Mouse (Mus musculus): ENCODE measurements around the gene Zfp3. TPM values are rescaled to one million over a fixed set of nuclear protein-coding genes. Genes with fewer than 3 reads are reported as not detected.
A peak's percentile ranks its signal among the peaks of the same experiment; 100 is the strongest.

Zfp3 gene
- 14.2 and 15.0 TPM in 2 replicates for polyA plus RNA-seq (2015; fragmentation: Nextera tagmentation; extraction: Ambion mirVana)

- Histone ChIP-seq H3K36me3 (peaks cover 11% of the 10 kb centered on the region), H3K4me1 (replicated peaks) (peaks cover 20% of the 10 kb centered on the region), H3K27ac (peak within 1 kb of the TSS; percentile 84), H3K4me2 (peak within 1 kb of the TSS; percentile 82), H3K27me3 (no peaks in the 10 kb centered on the region), H3K4me3 (peak within 1 kb of the TSS; percentile 80), H3K9me3 (no peaks in the 10 kb centered on the region), H3K9ac (peak within 1 kb of the TSS; percentile 83)
- WGBS: under 1% methylated on average over 73 of the region's 78 CpGs
- ATAC-seq (ENCODE audit: low FRiP score): peak; percentile 90
Observed at GRCm38 (mm10) chr11:70763936-70764808, at the start of gene Zfp3. Zfp3 (plus strand) TSS chr11:70764209.

GRCm38 (mm10) chr11:70715832-70716231 is 48.2 kb upstream of the Zfp3 start:
- H3K27ac ChIP-seq: no peak overlapping the region
- H3K27me3 ChIP-seq: no peaks in the 10 kb centered on the region
- H3K4me1 ChIP-seq (replicated peaks): no peaks in the 10 kb centered on the region
- no peak overlapping the region for H3K9ac ChIP-seq
- 88% methylated on average over 6 of the region's 6 CpGs for WGBS
- no peak overlapping the region for H3K4me2 ChIP-seq
- H3K36me3 ChIP-seq: peaks cover 80% of the 10 kb centered on the region
- ATAC-seq (ENCODE audit: low FRiP score): no peak
- no peaks in the 10 kb centered on the region for H3K9me3 ChIP-seq
- H3K4me3 ChIP-seq: no peak overlapping the region

- peaks cover 83% of the 10 kb centered on the region for H3K36me3 ChIP-seq
- no peak overlapping the region for H3K27ac ChIP-seq
- H3K9ac ChIP-seq: no peak overlapping the region
- H3K4me3 ChIP-seq: no peak overlapping the region
- ATAC-seq (ENCODE audit: low FRiP score): no peak
- no peaks in the 10 kb centered on the region for H3K4me1 ChIP-seq (replicated peaks)
- H3K27me3 ChIP-seq: no peaks in the 10 kb centered on the region
- 76% methylated on average over 5 of the region's 5 CpGs for WGBS
- H3K4me2 ChIP-seq: no peak overlapping the region
- no peaks in the 10 kb centered on the region for H3K9me3 ChIP-seq
Observed at GRCm38 (mm10) chr11:70718481-70718880, 45.5 kb upstream of the Zfp3 start.

DNA sequence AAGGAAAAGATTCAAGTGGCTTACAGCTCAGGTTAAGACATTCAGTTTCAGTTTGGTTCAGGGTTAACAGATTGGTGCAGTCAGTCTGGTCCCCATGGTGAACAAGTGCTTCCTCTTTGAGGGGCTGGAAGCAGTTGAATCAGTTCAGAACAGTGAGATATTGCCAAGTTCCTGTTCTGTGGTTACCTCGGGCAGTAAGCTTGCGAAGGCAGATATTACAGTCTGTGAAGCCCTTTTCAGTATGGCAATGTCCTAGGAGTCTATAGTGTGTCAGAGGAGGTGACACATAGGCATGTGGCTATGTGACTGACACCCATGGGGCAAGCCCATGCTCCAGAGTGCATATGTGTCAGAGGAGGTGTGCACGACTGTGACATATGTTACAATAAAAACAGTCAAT is 43.4 kb upstream of the Zfp3 start:
- Histone ChIP-seq H3K9ac (no peak overlapping the region), H3K9me3 (no peaks in the 10 kb centered on the region), H3K27ac (no peak overlapping the region), H3K4me2 (no peak overlapping the region), H3K27me3 (no peaks in the 10 kb centered on the region), H3K4me3 (no peak overlapping the region), H3K4me1 (replicated peaks) (no peaks in the 10 kb centered on the region), H3K36me3 (peaks cover 93% of the 10 kb centered on the region)
- 95% methylated on average over 3 of the region's 3 CpGs for WGBS
- ATAC-seq (ENCODE audit: low FRiP score): no peak

DNA sequence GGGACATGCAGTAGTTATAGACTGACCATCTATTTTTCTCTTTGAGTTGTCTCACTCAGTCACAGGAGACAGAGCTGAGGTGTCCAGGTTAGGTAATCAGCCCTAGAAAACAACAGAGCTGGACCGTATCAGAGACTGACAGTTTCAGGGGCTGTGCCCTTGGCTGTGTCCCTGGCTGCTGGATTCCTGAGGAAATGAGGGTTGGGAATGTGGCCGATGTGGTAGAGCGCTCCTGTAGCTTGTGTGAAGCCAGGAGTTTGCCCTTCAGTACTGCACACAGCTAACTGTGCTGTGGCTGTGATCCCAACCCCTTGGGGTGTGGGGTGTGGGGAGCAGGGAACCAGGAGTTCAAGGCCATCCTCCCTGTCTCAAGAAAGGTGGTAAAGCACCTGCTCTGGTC is 42.9 kb upstream of the Zfp3 start:
- 96% methylated on average over 3 of the region's 3 CpGs for WGBS
- peaks cover 93% of the 10 kb centered on the region for H3K36me3 ChIP-seq
- no peak for ATAC-seq (ENCODE audit: low FRiP score)

DNA sequence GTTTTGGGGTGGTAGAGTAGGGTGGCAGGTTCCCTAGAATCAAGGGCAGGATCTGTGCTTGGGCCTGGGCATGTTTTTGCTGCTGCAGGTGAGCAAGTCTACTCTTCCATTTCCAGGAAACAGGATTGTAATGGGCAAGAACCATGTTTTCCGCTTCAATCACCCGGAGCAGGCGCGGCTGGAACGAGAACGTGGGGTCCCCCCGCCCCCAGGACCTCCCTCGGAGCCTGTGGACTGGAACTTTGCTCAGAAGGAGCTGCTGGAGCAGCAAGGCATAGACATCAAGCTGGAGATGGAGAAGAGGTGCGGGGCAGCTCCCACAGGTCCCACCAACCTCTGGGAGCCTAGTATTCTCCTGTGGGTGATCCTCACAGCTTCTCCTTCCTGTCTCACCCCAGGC is 39.3 kb upstream of the Zfp3 start:
- Histone ChIP-seq H3K9me3 (no peaks in the 10 kb centered on the region), H3K4me2 (no peak overlapping the region), H3K36me3 (peaks cover 89% of the 10 kb centered on the region), H3K9ac (no peak overlapping the region), H3K27ac (no peak overlapping the region), H3K27me3 (no peaks in the 10 kb centered on the region), H3K4me3 (no peak overlapping the region), H3K4me1 (replicated peaks) (no peaks in the 10 kb centered on the region)
- ATAC-seq (ENCODE audit: low FRiP score): no peak
- WGBS: 95% methylated on average over 9 of the region's 9 CpGs

More for the DNA sequence above, 42.9 kb upstream of the Zfp3 start:
- Histone ChIP-seq H3K27ac (no peak overlapping the region), H3K27me3 (no peaks in the 10 kb centered on the region), H3K9ac (no peak overlapping the region), H3K9me3 (no peaks in the 10 kb centered on the region), H3K4me3 (no peak overlapping the region), H3K4me1 (replicated peaks) (no peaks in the 10 kb centered on the region), H3K4me2 (no peak overlapping the region)

DNA sequence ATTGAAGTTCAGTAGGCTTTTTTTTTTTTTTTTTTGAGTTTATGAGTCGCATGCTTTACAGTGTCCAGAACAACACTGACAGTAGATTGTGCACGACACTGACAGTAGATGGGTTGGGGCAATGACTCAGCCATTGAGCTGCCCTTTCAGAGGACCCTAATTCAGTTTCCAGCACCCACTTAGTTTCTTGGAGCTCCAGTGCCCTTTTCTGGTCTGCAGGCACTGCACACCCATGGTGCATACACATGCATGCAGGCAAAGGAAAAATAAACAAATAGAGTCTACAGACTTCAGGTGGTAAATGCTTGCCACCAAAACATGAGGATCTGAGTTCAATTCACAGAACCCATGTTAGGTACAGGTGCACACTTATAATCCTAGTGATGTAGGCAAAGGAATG is 37.4 kb upstream of the Zfp3 start:
- WGBS: 97% methylated on average over 2 of the region's 2 CpGs
- no peaks in the 10 kb centered on the region for H3K9me3 ChIP-seq
- no peaks in the 10 kb centered on the region for H3K4me1 ChIP-seq (replicated peaks)
- no peak for ATAC-seq (ENCODE audit: low FRiP score)
- H3K27ac ChIP-seq: no peak overlapping the region
- no peak overlapping the region for H3K4me3 ChIP-seq
- H3K9ac ChIP-seq: no peak overlapping the region
- no peak overlapping the region for H3K4me2 ChIP-seq
- no peaks in the 10 kb centered on the region for H3K27me3 ChIP-seq
- H3K36me3 ChIP-seq: peaks cover 72% of the 10 kb centered on the region

DNA sequence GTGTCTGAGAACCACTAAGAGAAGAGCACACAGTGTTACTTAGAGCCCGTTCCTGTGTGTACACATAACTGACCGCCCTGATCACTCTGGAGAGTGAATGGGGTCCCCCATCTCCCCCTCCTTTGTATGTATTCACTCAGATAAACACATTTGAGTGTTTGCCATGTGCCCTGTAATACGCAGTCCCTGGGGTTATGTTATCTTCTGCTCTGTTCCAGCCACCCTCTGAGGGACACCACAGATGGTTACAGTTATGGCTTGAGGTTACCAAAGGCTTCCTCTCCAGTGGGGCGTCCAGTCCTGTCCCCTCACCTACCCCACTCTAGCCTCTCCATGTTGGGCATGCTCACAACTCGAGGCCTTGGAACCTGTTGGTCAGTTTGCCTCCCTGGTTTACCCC is 36.6 kb upstream of the Zfp3 start:
- Histone ChIP-seq H3K27me3 (no peaks in the 10 kb centered on the region), H3K9ac (no peak overlapping the region), H3K36me3 (peaks cover 65% of the 10 kb centered on the region), H3K4me1 (replicated peaks) (no peaks in the 10 kb centered on the region), H3K4me3 (no peak overlapping the region), H3K27ac (no peak overlapping the region), H3K4me2 (no peak overlapping the region), H3K9me3 (no peaks in the 10 kb centered on the region)
- ATAC-seq (ENCODE audit: low FRiP score): no peak
- WGBS: 93% methylated on average over 5 of the region's 5 CpGs

DNA sequence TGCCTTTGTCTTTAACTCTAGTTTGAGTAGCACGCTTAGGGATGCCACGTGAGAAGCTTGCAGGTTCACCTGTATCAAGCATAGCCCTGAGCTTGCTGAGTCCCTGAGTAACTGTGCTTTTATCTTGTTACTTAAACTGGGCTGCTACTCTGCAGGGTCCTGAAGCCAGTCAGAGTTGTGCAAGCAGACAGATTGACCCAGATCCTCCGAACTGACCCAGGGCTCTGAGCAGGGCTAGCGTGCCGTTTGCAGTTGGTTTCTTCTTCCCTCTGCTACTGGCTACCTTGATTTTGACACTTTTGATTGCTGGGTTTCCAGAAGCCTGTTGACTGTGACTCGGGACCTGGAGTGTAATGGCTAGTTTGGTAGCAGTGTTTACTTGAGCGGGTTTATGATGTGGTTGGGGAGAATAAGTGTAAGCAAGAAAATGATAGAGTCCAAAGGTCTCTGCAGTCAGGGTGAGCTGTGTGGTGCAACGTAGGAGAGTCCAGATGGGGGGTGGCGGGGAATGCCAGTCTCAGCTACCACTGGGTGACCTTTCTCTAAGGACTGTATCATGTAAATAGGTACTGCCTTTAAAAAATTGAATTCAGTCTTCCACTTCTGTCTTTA is 33.5 kb upstream of the Zfp3 start:
- H3K36me3 ChIP-seq: peaks cover 39% of the 10 kb centered on the region
- 84% methylated on average over 9 of the region's 9 CpGs for WGBS
- ATAC-seq (ENCODE audit: low FRiP score): no peak
- no peaks in the 10 kb centered on the region for H3K27me3 ChIP-seq
- no peaks in the 10 kb centered on the region for H3K9me3 ChIP-seq
- H3K9ac ChIP-seq: no peak overlapping the region
- no peak overlapping the region for H3K4me3 ChIP-seq
- H3K27ac ChIP-seq: peak overlapping the region; percentile 24; the same call in 1 of the 2 replicates
- no peaks in the 10 kb centered on the region for H3K4me1 ChIP-seq (replicated peaks)
- no peak overlapping the region for H3K4me2 ChIP-seq

DNA sequence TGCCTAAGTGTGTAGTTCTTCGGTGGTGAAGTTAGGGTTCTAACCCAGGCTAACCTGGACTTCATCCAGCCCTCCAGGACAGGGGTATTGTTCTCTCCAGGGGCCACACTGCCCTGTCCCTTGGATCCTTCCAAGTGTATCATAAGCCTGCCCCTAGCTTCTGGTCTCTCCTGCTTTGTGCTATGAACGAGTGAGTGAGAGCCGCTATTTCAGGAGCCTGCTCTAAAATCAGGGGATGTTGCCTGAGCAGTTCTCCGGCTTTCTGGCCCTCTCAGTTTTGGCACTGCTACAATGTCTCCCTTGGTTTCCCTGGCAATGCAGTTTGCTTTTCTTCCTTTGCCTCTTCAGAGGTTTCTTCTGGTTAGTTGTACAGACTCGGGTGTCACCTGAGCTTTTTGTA is 32.8 kb upstream of the Zfp3 start:
- Histone ChIP-seq H3K9ac (no peak overlapping the region), H3K27ac (peak overlapping the region; percentile 24; the same call in 1 of the 2 replicates), H3K4me2 (no peak overlapping the region), H3K9me3 (no peaks in the 10 kb centered on the region), H3K4me1 (replicated peaks) (no peaks in the 10 kb centered on the region), H3K4me3 (no peak overlapping the region), H3K27me3 (no peaks in the 10 kb centered on the region), H3K36me3 (peaks cover 33% of the 10 kb centered on the region)
- ATAC-seq (ENCODE audit: low FRiP score): no peak
- 63% methylated on average over 5 of the region's 5 CpGs for WGBS

- no peaks in the 10 kb centered on the region for H3K27me3 ChIP-seq
- H3K36me3 ChIP-seq: peaks cover 12% of the 10 kb centered on the region
- no peak overlapping the region for H3K9ac ChIP-seq
- no peak overlapping the region for H3K27ac ChIP-seq
- no peak overlapping the region for H3K4me3 ChIP-seq
- WGBS: 83% methylated on average over 5 of the region's 5 CpGs
- no peaks in the 10 kb centered on the region for H3K9me3 ChIP-seq
- no peaks in the 10 kb centered on the region for H3K4me1 ChIP-seq (replicated peaks)
- no peak for ATAC-seq (ENCODE audit: low FRiP score)
- no peak overlapping the region for H3K4me2 ChIP-seq
Observed at GRCm38 (mm10) chr11:70733256-70733655, 30.8 kb upstream of the Zfp3 start.

DNA sequence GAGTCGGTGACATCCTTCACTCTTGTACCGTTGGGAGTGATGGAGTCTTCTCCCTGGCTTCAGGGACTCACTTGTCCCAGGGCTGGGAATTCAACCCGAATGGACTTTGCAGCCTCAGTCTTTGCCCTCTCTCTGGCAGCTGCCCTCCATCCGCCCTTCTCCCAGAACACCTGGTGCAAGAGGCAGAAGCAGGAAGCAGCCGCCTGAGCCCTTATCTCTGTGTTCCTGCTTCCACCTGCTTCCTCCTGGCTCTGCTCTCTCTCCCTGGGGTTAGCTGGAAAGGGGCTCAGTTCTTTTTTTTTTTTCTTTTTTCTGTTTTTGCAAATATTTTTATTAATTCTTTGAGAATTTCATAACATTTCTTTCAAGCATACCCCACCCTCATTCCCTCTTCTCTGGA is 26.3 kb upstream of the Zfp3 start:
- Histone ChIP-seq H3K4me1 (replicated peaks) (no peaks in the 10 kb centered on the region), H3K9ac (no peak overlapping the region), H3K36me3 (no peaks in the 10 kb centered on the region), H3K9me3 (no peaks in the 10 kb centered on the region), H3K4me3 (no peak overlapping the region), H3K27ac (no peak overlapping the region), H3K4me2 (no peak overlapping the region), H3K27me3 (no peaks in the 10 kb centered on the region)
- WGBS: 85% methylated on average over 5 of the region's 5 CpGs
- ATAC-seq (ENCODE audit: low FRiP score): no peak

DNA sequence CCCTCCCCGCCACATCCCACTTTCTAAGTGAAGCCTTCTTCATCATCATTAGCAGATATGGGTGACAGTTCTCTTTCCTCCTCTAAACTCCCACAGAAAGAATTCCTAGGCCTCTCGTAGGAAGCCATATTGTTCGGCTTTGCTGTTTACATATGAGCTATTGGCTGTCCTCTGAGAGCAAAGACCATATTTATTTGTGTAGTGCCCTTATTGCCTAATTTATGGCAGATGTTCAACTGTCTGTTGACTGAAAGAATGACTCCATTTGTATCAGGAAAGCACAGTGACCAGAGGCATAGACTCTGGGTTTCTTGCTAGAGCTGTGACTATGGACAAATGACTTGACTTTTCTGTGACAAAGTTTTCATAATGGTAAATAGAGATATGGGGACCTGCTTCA is 22.4 kb upstream of the Zfp3 start:
- H3K27me3 ChIP-seq: no peaks in the 10 kb centered on the region
- H3K9me3 ChIP-seq: no peaks in the 10 kb centered on the region
- no peak for ATAC-seq (ENCODE audit: low FRiP score)
- H3K36me3 ChIP-seq: no peaks in the 10 kb centered on the region
- H3K9ac ChIP-seq: no peak overlapping the region
- H3K4me3 ChIP-seq: no peak overlapping the region
- no peak overlapping the region for H3K27ac ChIP-seq
- no peak overlapping the region for H3K4me2 ChIP-seq
- peaks cover 3% of the 10 kb centered on the region; the same call in 1 of the 2 replicates for H3K4me1 ChIP-seq (replicated peaks)
- WGBS: 92% methylated on average over 3 of the region's 3 CpGs

All from hindbrain, embryonic 13.5 days (tissue).